Mouse (Mus musculus) heart, postnatal 0 days (tissue): ENCODE data around the gene Ccnf. TPM values are rescaled to one million over a fixed set of nuclear protein-coding genes. Genes with fewer than 3 reads are reported as not detected.

Experiments used
- ATAC-seq: fragments of 200-750 bp; cut with Nextera tagmentation; 2 replicates; pipeline ENCODE4 v1.8.0; 2017; ENCODE audit warnings: low read depth, moderate number of reproducible peaks, moderate library complexity; ENCODE audit not compliant: insufficient read depth
- DNase-seq: peaks from one replicate; pipeline ENCODE4 v3.0.0-alpha.2; 2016; ENCODE audit warnings: low spot score
- H3K27ac ChIP-seq: fragments of 300-500 bp; sonication (generic); 2 replicates; pipeline ENCODE4 v1.5.1; 2014; ENCODE audit warnings: low read depth, mild to moderate bottlenecking
- H3K27me3 ChIP-seq: fragments of 300-500 bp; sonication (generic); 2 replicates; pipeline ENCODE4 v1.6.1; 2014; ENCODE audit warnings: low read length, mixed read lengths; ENCODE audit not compliant: control insufficient read depth, insufficient read depth
- H3K36me3 ChIP-seq: fragments of 300-500 bp; sonication (generic); replicated peaks from 2 replicates; pipeline ENCODE4 v1.6.1; 2014; ENCODE audit warnings: low read length, mixed read lengths; ENCODE audit not compliant: control insufficient read depth, insufficient read depth
- H3K4me1 ChIP-seq: fragments of 300-500 bp; sonication (generic); 2 replicates; pipeline ENCODE4 v1.6.1; 2014; ENCODE audit warnings: antibody characterized with exemption; ENCODE audit not compliant: control insufficient read depth, insufficient read depth
- H3K4me2 ChIP-seq: fragments of 300-500 bp; sonication (generic); 2 replicates; pipeline ENCODE4 v1.6.1; 2014; ENCODE audit warnings: low read depth, mild to moderate bottlenecking, low read length, moderate library complexity
- H3K4me3 ChIP-seq: fragments of 300-500 bp; sonication (generic); 2 replicates; pipeline ENCODE4 v1.5.1; 2014; ENCODE audit warnings: low read depth, low read length
- H3K9ac ChIP-seq: fragments of 300-500 bp; sonication (generic); replicated peaks from 2 replicates; pipeline ENCODE4 v1.6.1; 2014; ENCODE audit warnings: low read depth, low read length, mixed read lengths
- H3K9me3 ChIP-seq: fragments of 300-500 bp; sonication (generic); replicated peaks from 2 replicates; pipeline ENCODE4 v1.6.1; 2016; ENCODE audit warnings: low read length; ENCODE audit not compliant: control insufficient read depth
- CTCF ChIP-seq: IDR thresholded peaks from 2 replicates; pipeline ENCODE4 v1.5.1; 2016; ENCODE audit warnings: antibody characterized with exemption, control low read depth, low read depth
- EP300 ChIP-seq: IDR thresholded peaks from 2 replicates; pipeline ENCODE4 v1.6.1; 2016; ENCODE audit warnings: antibody characterized with exemption, low read depth
- WGBS: fragments of 180-500 bp; shearing (Covaris S2); extraction: QIAGEN DNeasy Blood & Tissue Kit; methylation state at CpG from one replicate; pipeline ENCODE4 v1.1.7; 2014; 5-methylcytosine and 5-hydroxymethylcytosine counted together
- polyA plus RNA-seq: library from polyadenylated mRNA; unstranded; fragments of >200 nt; fragmentation: Nextera tagmentation; extraction: Ambion mirVana; gene quantifications from 2 replicates; pipeline ENCODE4 v1.2.1, GENCODE M21; 2015
- total RNA-seq: library from RNA; depleted of rRNA; stranded (reverse); fragments of >200 nt; gene quantifications from 2 replicates; pipeline ENCODE4 v1.2.3, GENCODE M21; 2014; ENCODE audit warnings: low replicate concordance

Gene Ccnf
- total and polyA plus RNA-seq, 2 experiments from 2014 or later: 7.2 to 12.4 TPM

- peak within 1 kb of the TSS; percentile 39 for H3K4me3 ChIP-seq
- H3K4me1 ChIP-seq: peaks cover 36% of the 10 kb centered on the region
- H3K27ac ChIP-seq: no peak within 1 kb of the TSS
- H3K36me3 ChIP-seq: no peaks in the 10 kb centered on the region
- no peak for DNase-seq
- peak; percentile 19; the same call in 1 of the 2 replicates for ATAC-seq
- 4% methylated on average over 32 of the region's 43 CpGs for WGBS
- no peaks in the 10 kb centered on the region for H3K9me3 ChIP-seq
- peak within 1 kb of the TSS; percentile 49 for H3K9ac ChIP-seq
- H3K4me2 ChIP-seq: peak within 1 kb of the TSS; percentile 71
- no peak for TF ChIP-seq EP300
- TF ChIP-seq CTCF: no peak
- peaks cover 48% of the 10 kb centered on the region for H3K27me3 ChIP-seq
These were observed 42.0 kb downstream of the Ccnf start, which contains the start of gene Ntn3 for GRCm38 (mm10) chr17:24209043-24209915. TSS of gene Ntn3 (minus strand) at chr17:24209531.

GRCm38 (mm10) chr17:24208641-24209042 is 42.6 kb downstream of the Ccnf start:
- H3K4me3 ChIP-seq: peak overlapping the region; percentile 39
- peaks cover 43% of the 10 kb centered on the region for H3K4me1 ChIP-seq
- TF ChIP-seq EP300 (no peak), CTCF (no peak)
- DNase-seq (no peak), ATAC-seq (peak; percentile 7; the same call in 1 of the 2 replicates)
- peaks cover 48% of the 10 kb centered on the region for H3K27me3 ChIP-seq
- H3K4me2 ChIP-seq: peak overlapping the region; percentile 71
- H3K36me3 ChIP-seq: no peaks in the 10 kb centered on the region
- no peaks in the 10 kb centered on the region for H3K9me3 ChIP-seq
- no peak overlapping the region for H3K27ac ChIP-seq
- H3K9ac ChIP-seq: peak overlapping the region; percentile 49
- WGBS: 5% methylated on average over 29 of the region's 29 CpGs

GRCm38 (mm10) chr17:24207768-24208640 is 43.3 kb downstream of the Ccnf start:
- H3K9me3 ChIP-seq: no peaks in the 10 kb centered on the region
- ATAC-seq (no peak), DNase-seq (no peak)
- WGBS: 79% methylated on average over 34 of the region's 34 CpGs
- H3K27ac ChIP-seq: no peak overlapping the region
- 0 out of 2 replicates have a peak overlapping the region, but pooled peaks have one; percentile 49 for H3K9ac ChIP-seq
- no peaks in the 10 kb centered on the region for H3K36me3 ChIP-seq
- peak overlapping the region; percentile 71 for H3K4me2 ChIP-seq
- no peak for TF ChIP-seq EP300
- no peak for TF ChIP-seq CTCF
- peaks cover 49% of the 10 kb centered on the region for H3K4me1 ChIP-seq
- peaks cover 48% of the 10 kb centered on the region for H3K27me3 ChIP-seq
- peak overlapping the region; percentile 39; the same call in 1 of the 2 replicates for H3K4me3 ChIP-seq

- ATAC-seq: no peak
These were observed 44.6 kb downstream of the Ccnf start for GRCm38 (mm10) chr17:24206451-24207351.

More at GRCm38 (mm10) chr17:24206451-24207351, 44.6 kb downstream of the Ccnf start:
- no peaks in the 10 kb centered on the region for H3K36me3 ChIP-seq
- peaks cover 52% of the 10 kb centered on the region for H3K4me1 ChIP-seq
- 9% methylated on average over 62 of the region's 62 CpGs for WGBS
- TF ChIP-seq EP300: no peak
- peaks cover 48% of the 10 kb centered on the region for H3K27me3 ChIP-seq
- peak overlapping the region; percentile 70 for H3K4me3 ChIP-seq
- no peak for DNase-seq
- H3K9me3 ChIP-seq: no peaks in the 10 kb centered on the region
- peak overlapping the region; percentile 92 for H3K4me2 ChIP-seq
- H3K27ac ChIP-seq: no peak overlapping the region
- H3K9ac ChIP-seq: no peak overlapping the region
